Mouse (Mus musculus) brain, embryonic 14.5 days (tissue): ENCODE measurements around the gene Sst.

Experiments used
- CTCF ChIP-seq: fragments of 200-500 bp; IDR thresholded peaks from 2 replicates; pipeline ENCODE4 v1.5.1; 2012; ENCODE audit warnings: inconsistent platforms, mild to moderate bottlenecking, moderate library complexity, borderline replicate concordance; ENCODE audit not compliant: insufficient read depth, insufficient read length; ENCODE audit errors: extremely low read depth
- POLR2A ChIP-seq: fragments of 200-500 bp; IDR thresholded peaks from 2 replicates; pipeline ENCODE4 v1.6.1; 2012; ENCODE audit warnings: mild to moderate bottlenecking, inconsistent platforms, borderline replicate concordance; ENCODE audit not compliant: poor library complexity, insufficient read depth, insufficient read length, severe bottlenecking; ENCODE audit errors: extremely low read depth

DNA sequence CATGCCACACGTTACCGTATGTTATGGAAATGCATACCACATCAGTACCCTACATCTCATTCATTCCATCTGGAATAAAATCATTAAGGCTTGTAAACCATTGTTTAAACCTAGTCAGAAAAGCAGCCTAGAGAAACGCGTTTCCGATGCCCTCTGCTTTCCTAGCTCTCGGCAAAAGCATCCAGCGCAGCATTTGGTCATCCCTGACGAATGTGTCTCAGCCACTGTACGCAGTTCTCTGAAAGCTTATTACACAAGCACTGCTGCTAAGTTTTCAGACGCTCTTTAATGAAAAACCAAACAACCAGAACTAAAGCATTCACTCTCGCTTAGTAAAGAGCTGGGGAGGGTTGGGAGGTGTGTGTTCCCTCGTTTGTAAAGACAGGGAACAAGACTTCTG is 5.7 kb downstream of the Sst start:
- TF ChIP-seq CTCF (no peak), POLR2A (no peak)
